Comparison of ENCODE assay signal across 9 mouse cellular contexts in genomic region chr7:111080876-111081275, GRCm38 (mm10). TPM values are rescaled to one million over a fixed set of nuclear protein-coding genes. Genes with fewer than 3 reads are reported as not detected.
DNase-seq lines count a peak whose midpoint lies in the region; ATAC-seq and TF ChIP-seq lines count a peak whose summit lies in the region.
"Had no signal": no experiment of that assay in that cellular context is flagged by ENCODE, and none has a peak within 500 bp of the region (broad histone marks: within the 10 kb centered on the region; RNA-seq: fewer than 3 reads in every experiment).

No protein-coding gene starts in this region.

- DNase-seq in layer of hippocampus, adult 2 months (ENCODE audit: low spot score in 2 of 2): no peak
- no peak for DNase-seq in layer of hippocampus, adult 18-20 months (ENCODE audit: low spot score in 2 of 2)
- DNase-seq in spleen, postnatal 10 days (ENCODE audit: low spot score in 2 of 2): no peak
- no peak for DNase-seq in frontal cortex, adult 2 months (ENCODE audit: extremely low spot score in 1 of 2, low spot score in 1 of 2)
- DNase-seq in thymus, adult 2 months: no peak
- DNase-seq: retina, postnatal 1 day had no signal

- H3K4me1 ChIP-seq in embryonic facial prominence, embryonic 13.5 days: peaks cover 25% of the 10 kb centered on the region
- H3K4me1 ChIP-seq in intestine, postnatal 0 days (replicated peaks; ENCODE audit: control insufficient read depth, insufficient read depth, low read length): 0 out of 2 replicates have a peak, but pooled peaks cover 5% of the 10 kb centered on the region
- peaks cover 39% of the 10 kb centered on the region for H3K4me1 ChIP-seq in neural tube, embryonic 13.5 days (replicated peaks)
- H3K4me1 ChIP-seq in thymus, adult 2 months (replicated peaks; ENCODE audit: control insufficient read depth, insufficient read depth, low read length): peaks cover 3% of the 10 kb centered on the region

- no peaks in the 10 kb centered on the region for H3K9me3 ChIP-seq in embryonic facial prominence, embryonic 13.5 days
- H3K9me3 ChIP-seq in intestine, postnatal 0 days (ENCODE audit: control insufficient read depth): no peaks in the 10 kb centered on the region
- no peaks in the 10 kb centered on the region for H3K9me3 ChIP-seq in neural tube, embryonic 13.5 days

- H3K4me2 ChIP-seq in embryonic facial prominence, embryonic 13.5 days: peak overlapping the region; percentile 83
- peak overlapping the region; percentile 77 for H3K4me2 ChIP-seq in intestine, postnatal 0 days (replicated peaks; ENCODE audit: low read depth)
- peak overlapping the region; percentile 94 for H3K4me2 ChIP-seq in neural tube, embryonic 13.5 days

- no peak for TF ChIP-seq CTCF in layer of hippocampus, adult 2 months (conservative IDR thresholded peaks at IDR 0.05)
- TF ChIP-seq CTCF in intestine, postnatal 0 days (IDR thresholded peaks at IDR 0.05; ENCODE audit: low read depth): no peak
- no peak for TF ChIP-seq CTCF in thymus, adult 2 months (IDR thresholded peaks at IDR 0.05; ENCODE audit: borderline replicate concordance, control insufficient read depth, extremely low read depth, insufficient read depth, low read length, poor library complexity)

- peak overlapping the region; percentile 100 for H3K9ac ChIP-seq in embryonic facial prominence, embryonic 13.5 days
- no peak overlapping the region for H3K9ac ChIP-seq in intestine, postnatal 0 days (ENCODE audit: low read depth, low read length)
- H3K9ac ChIP-seq in neural tube, embryonic 13.5 days: peak overlapping the region; percentile 99

- H3K27ac ChIP-seq in layer of hippocampus, adult 2 months: no peak overlapping the region
- H3K27ac ChIP-seq in embryonic facial prominence, embryonic 13.5 days: peak overlapping the region; percentile 100
- H3K27ac ChIP-seq in intestine, postnatal 0 days (ENCODE audit: low read depth, low read length): peak overlapping the region; percentile 9; the same call in 1 of the 2 replicates
- peak overlapping the region; percentile 100 for H3K27ac ChIP-seq in neural tube, embryonic 13.5 days (replicated peaks)
- no peak overlapping the region for H3K27ac ChIP-seq in thymus, adult 2 months (ENCODE audit: control insufficient read depth, insufficient read depth, low read length)

- 86% methylated on average over 3 of the region's 3 CpGs for WGBS in embryonic facial prominence, embryonic 13.5 days
- WGBS in intestine, postnatal 0 days: 36% methylated on average over 3 of the region's 3 CpGs
- WGBS in neural tube, embryonic 13.5 days: 88% methylated on average over 3 of the region's 3 CpGs
- WGBS in thymus, adult 2 months: 65% methylated on average over 3 of the region's 3 CpGs

- H3K4me3 ChIP-seq in layer of hippocampus, adult 2 months: peak overlapping the region; percentile 85
- H3K4me3 ChIP-seq in embryonic facial prominence, embryonic 13.5 days: peak overlapping the region; percentile 68
- H3K4me3 ChIP-seq in intestine, postnatal 0 days (ENCODE audit: low read depth, low read length): peak overlapping the region; percentile 95
- peak overlapping the region; percentile 76 for H3K4me3 ChIP-seq in neural tube, embryonic 13.5 days
- H3K4me3 ChIP-seq in thymus, adult 2 months (ENCODE audit: control insufficient read depth, insufficient read depth, low read length): no peak overlapping the region; the same call in 1 of the 2 replicates

- no peak for TF ChIP-seq POLR2A in thymus, adult 2 months (IDR thresholded peaks at IDR 0.05; ENCODE audit: control insufficient read depth, extremely low read depth, insufficient read depth, low read length, poor library complexity)

- ATAC-seq in embryonic facial prominence, embryonic 13.5 days (ENCODE audit: insufficient number of reproducible peaks, insufficient read depth, low FRiP score, low TSS enrichment, low read depth): no peak
- no peak for ATAC-seq in intestine, postnatal 0 days
- ATAC-seq in neural tube, embryonic 13.5 days (ENCODE audit: low read depth): no peak

- H3K27me3 ChIP-seq in embryonic facial prominence, embryonic 13.5 days: no peaks in the 10 kb centered on the region
- H3K27me3 ChIP-seq in intestine, postnatal 0 days (replicated peaks; ENCODE audit: control insufficient read depth, insufficient read depth, low read length): no peaks in the 10 kb centered on the region
- H3K27me3 ChIP-seq in neural tube, embryonic 13.5 days: no peaks in the 10 kb centered on the region
- H3K27me3 ChIP-seq in thymus, adult 2 months (ENCODE audit: control insufficient read depth, insufficient read depth, low read length): no peaks in the 10 kb centered on the region

- H3K36me3 ChIP-seq in embryonic facial prominence, embryonic 13.5 days: peaks cover 55% of the 10 kb centered on the region
- peaks cover 52% of the 10 kb centered on the region for H3K36me3 ChIP-seq in intestine, postnatal 0 days (ENCODE audit: control insufficient read depth, insufficient read depth)
- peaks cover 59% of the 10 kb centered on the region for H3K36me3 ChIP-seq in neural tube, embryonic 13.5 days
- H3K36me3 ChIP-seq in thymus, adult 2 months (ENCODE audit: control insufficient read depth, insufficient read depth, low read length): peaks cover 56% of the 10 kb centered on the region

RNA-seq across cellular contexts. Expression of gene Eif4g2, which starts 2.0 kb away (rescaled TPM):
- total RNA-seq in layer of hippocampus, adult 2 months (2021): 100 to 1,000 TPM; 596 to 633 TPM
- total RNA-seq in layer of hippocampus, adult 18-20 months (2021): 100 to 1,000 TPM; 609 to 616 TPM
- polyA plus RNA-seq in embryonic facial prominence, embryonic 13.5 days (2015; fragmentation: Nextera tagmentation; extraction: Ambion mirVana): 810 and 879 TPM in 2 replicates
- 326 and 352 TPM in 2 replicates for polyA plus RNA-seq in intestine, postnatal 0 days (2015; fragmentation: Nextera tagmentation; extraction: Ambion mirVana)
- 1,234 and 1,331 TPM in 2 replicates for polyA plus RNA-seq in neural tube, embryonic 13.5 days (2015; fragmentation: Nextera tagmentation; extraction: Ambion mirVana)
- polyA plus RNA-seq in frontal cortex, adult 2 months (2012; rRNA removed): 272 and 330 TPM in 2 replicates
- polyA plus RNA-seq in thymus, adult 2 months (2012; rRNA removed): 128 and 152 TPM in 2 replicates

RNA-seq across cellular contexts. Expression of gene Ctr9, which starts 52.1 kb away (rescaled TPM):
- 10 to 100 TPM; 47.0 TPM for total RNA-seq in layer of hippocampus, adult 2 months (2021)
- total RNA-seq in layer of hippocampus, adult 18-20 months (2021): 10 to 100 TPM; 43.8 to 43.9 TPM
- polyA plus RNA-seq in embryonic facial prominence, embryonic 13.5 days (2015; fragmentation: Nextera tagmentation; extraction: Ambion mirVana): 82.4 and 88.9 TPM in 2 replicates
- polyA plus RNA-seq in intestine, postnatal 0 days (2015; fragmentation: Nextera tagmentation; extraction: Ambion mirVana): 23.2 and 30.8 TPM in 2 replicates
- polyA plus RNA-seq in neural tube, embryonic 13.5 days (2015; fragmentation: Nextera tagmentation; extraction: Ambion mirVana): 87.8 and 91.8 TPM in 2 replicates
- 30.4 and 35.5 TPM in 2 replicates for polyA plus RNA-seq in frontal cortex, adult 2 months (2012; rRNA removed)
- 16.2 and 16.7 TPM in 2 replicates for polyA plus RNA-seq in thymus, adult 2 months (2012; rRNA removed)

Comparison
In these comparisons a context has a peak if more than half of its experiments do, and no peak if none do; other contexts are left out.
1. H3K27ac ChIP-seq: peak in embryonic facial prominence, embryonic 13.5 days (single experiment), intestine, postnatal 0 days (single experiment) and neural tube, embryonic 13.5 days (single experiment); none in layer of hippocampus, adult 2 months (single experiment) and thymus, adult 2 months (single experiment).
2. Peak in every context shown above with its lines, with median percentiles within 50 percentile points of each other: H3K4me2 ChIP-seq.